Mouse (Mus musculus) layer of hippocampus, postnatal 25 days (tissue): ENCODE data around the gene Vmn2r111. TPM values are rescaled to one million over a fixed set of nuclear protein-coding genes. Genes with fewer than 3 reads are reported as not detected.
"Not testable (repeated sequence)": the region's sequence is repeated elsewhere in the genome, so short reads cannot be mapped to it uniquely, and the experiment has no call there.

ENCODE experiments used
- DNase-seq, 2 experiments: peaks; one replicate each; pipeline ENCODE4 v3.0.0; 2022; ENCODE audit warnings: mixed read lengths in 2 of 2, low spot score in 1 of 2; ENCODE audit errors: extremely low spot score in 1 of 2
- total RNA-seq, 2 experiments: library from RNA; stranded (reverse); gene quantifications; 2 replicates each; pipeline ENCODE4 v1.2.3; 2021

The Vmn2r111 gene
- not detected for total RNA-seq

DNA sequence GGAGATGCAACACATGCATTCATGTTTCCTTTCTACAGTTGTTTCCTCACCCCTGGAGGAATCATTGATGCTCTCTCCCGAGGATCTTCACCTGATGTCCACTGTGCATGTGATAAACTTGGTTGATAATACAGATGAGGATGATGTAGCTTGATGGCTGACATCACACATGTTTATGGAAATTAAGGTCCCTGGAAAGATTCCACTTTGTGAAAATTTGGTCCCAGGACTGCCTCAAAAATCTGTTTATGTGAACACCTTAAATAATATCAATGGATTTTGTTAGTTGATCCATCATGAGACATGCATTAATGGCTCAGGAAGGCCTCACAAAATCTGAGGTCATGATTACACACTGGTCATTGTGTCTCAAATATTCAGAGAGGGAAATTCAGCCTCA is at the start of gene Vmn2r111:
TSS of gene Vmn2r111 (minus strand) at position 101 of the 400 bp plus-strand sequence.
- not testable (repeated sequence) for DNase-seq

DNA sequence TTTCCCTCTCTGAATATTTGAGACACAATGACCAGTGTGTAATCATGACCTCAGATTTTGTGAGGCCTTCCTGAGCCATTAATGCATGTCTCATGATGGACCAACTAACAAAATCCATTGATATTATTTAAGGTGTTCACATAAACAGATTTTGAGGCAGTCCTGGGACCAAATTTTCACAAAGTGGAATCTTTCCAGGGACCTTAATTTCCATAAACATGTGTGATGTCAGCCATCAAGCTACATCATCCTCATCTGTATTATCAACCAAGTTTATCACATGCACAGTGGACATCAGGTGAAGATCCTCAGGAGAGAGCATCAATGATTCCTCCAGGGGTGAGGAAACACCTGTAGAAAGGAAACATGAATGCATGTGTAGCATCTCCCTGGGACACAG is 27.4 kb upstream of the Vmn2r111 start, which contains the start of gene Vmn2r112:
TSS of gene Vmn2r112 (plus strand) at position 301 of the 400 bp plus-strand sequence.
- DNase-seq, result not testable (repeated sequence)

- DNase-seq, result not testable (repeated sequence)
Measured at GRCm38 (mm10) chr17:22520467-22520866, 52.8 kb downstream of the Vmn2r111 start.

- DNase-seq, result not testable (repeated sequence)
Measured at GRCm38 (mm10) chr17:22520037-22520436, 53.2 kb downstream of the Vmn2r111 start.

GRCm38 (mm10) chr17:22497120-22497519 is 76.2 kb downstream of the Vmn2r111 start:
- no peak for DNase-seq

Other genes starting within 250 kb of the Vmn2r111 start
- gene Zfp944, start 212.1 kb downstream of the Vmn2r111 start, total RNA-seq, result 1 to 10 TPM; 9.1 to 9.8 TPM
- 10 to 100 TPM in 1 of 2 experiments, 1 to 10 TPM in 1; 9.9 to 10.6 TPM for gene Zfp758, start 212.0 kb downstream of the Vmn2r111 start, total RNA-seq
- 10 to 100 TPM; 10.2 to 11.4 TPM for gene Zfp946, start 149.3 kb downstream of the Vmn2r111 start, total RNA-seq
- gene Vmn2r112, start 27.5 kb upstream of the Vmn2r111 start, total RNA-seq, result not detected